Mouse (Mus musculus): Measurements from ENCODE around the gene Pidd1. TPM values are rescaled to one million over a fixed set of nuclear protein-coding genes. Genes with fewer than 3 reads are reported as not detected.

Pidd1 gene
- 14.9 and 15.0 TPM in 2 replicates for polyA plus RNA-seq (2016; fragmentation: Nextera tagmentation; extraction: Ambion mirVana)

DNA sequence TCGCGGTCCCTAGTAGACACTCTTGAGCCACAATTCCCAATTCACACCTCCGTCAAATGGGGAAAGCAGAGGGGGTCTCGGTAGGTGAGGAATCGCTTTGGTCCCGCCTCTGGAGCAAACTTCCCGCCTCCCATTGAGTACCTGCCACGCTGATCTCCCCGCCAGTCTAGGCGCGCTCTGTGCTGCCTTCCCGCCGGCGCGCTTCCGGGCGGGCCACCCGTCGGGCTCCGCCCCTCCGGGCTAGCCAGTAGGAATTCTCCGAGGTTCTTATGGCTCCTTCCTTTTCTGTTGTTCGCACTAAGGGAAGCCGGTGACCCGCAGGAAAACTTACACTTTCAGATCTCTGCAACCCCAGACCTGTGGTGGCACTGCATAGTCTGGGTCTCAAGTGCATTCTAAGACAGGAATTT lies at the start of gene Pidd1:
Gene Pidd1 (minus strand): TSS at position 198 of the 410 bp plus-strand sequence.
- Histone ChIP-seq H3K9ac (peak within 1 kb of the TSS; percentile 53), H3K4me3 (peak within 1 kb of the TSS; percentile 38), H3K36me3 (peaks cover 36% of the 10 kb centered on the region), H3K4me2 (replicated peaks) (peak within 1 kb of the TSS; percentile 57), H3K27me3 (no peaks in the 10 kb centered on the region), H3K4me1 (peaks cover 27% of the 10 kb centered on the region), H3K27ac (peak within 1 kb of the TSS; percentile 38), H3K9me3 (no peaks in the 10 kb centered on the region)
- 0 out of 2 replicates have a peak, but pooled peaks have one; percentile 37 for ATAC-seq (ENCODE audit: insufficient number of reproducible peaks, insufficient read depth, low FRiP score, low TSS enrichment)
- under 1% methylated on average over 25 of the region's 25 CpGs for WGBS

DNA sequence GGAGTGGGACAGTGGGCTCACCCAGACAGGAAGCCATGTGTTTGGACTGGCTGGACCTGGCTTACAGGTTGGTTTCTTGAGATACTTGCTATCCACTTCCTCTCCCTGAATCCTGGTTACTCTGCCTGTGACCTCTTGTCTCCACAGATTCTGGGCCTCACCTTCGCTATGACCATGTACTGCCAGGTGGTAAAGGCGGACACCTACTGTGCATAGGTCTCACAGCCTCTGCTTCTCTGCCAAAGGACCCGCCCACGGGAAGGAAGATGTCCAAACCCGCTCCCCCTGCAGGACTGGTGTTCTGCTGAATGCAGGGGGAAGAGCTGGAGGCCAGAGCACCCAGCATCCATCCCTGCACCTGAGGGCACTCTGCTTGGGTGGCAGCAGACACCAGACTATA lies 48.9 kb upstream of the Pidd1 start:
- no peaks in the 10 kb centered on the region for H3K27me3 ChIP-seq
- H3K9me3 ChIP-seq, result no peaks in the 10 kb centered on the region
- ATAC-seq (ENCODE audit: insufficient number of reproducible peaks, insufficient read depth, low FRiP score, low TSS enrichment), result no peak
- no peak overlapping the region for H3K4me2 ChIP-seq (replicated peaks)
- no peak overlapping the region for H3K27ac ChIP-seq
- 88% methylated on average over 5 of the region's 5 CpGs for WGBS
- no peak overlapping the region for H3K4me3 ChIP-seq
- no peak overlapping the region for H3K9ac ChIP-seq
- peaks cover 36% of the 10 kb centered on the region for H3K36me3 ChIP-seq
- H3K4me1 ChIP-seq, result no peaks in the 10 kb centered on the region

DNA sequence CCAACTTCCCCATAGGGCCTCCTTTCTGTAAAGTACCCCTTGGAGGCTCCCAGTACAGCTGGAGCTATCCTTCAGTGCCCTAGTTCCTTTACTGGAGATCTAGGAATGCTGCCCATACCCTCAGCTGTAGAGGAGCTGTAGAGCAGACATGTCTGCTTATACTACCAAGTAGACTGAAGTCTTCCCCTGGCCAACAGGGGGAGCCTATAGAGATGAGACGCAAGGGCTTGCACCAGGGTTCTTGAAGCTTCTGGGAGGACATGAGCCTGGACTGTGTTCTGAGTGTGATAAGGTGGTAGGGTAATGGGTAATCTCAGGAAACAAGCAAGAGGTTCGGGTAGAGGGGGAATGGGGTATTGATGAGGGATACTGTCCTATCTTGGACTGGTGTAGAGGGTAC lies 47.3 kb upstream of the Pidd1 start:
- no peak overlapping the region for H3K27ac ChIP-seq
- H3K4me1 ChIP-seq, result no peaks in the 10 kb centered on the region
- WGBS, result 81% methylated on average over 2 of the region's 2 CpGs
- H3K9me3 ChIP-seq, result no peaks in the 10 kb centered on the region
- H3K9ac ChIP-seq, result no peak overlapping the region
- H3K27me3 ChIP-seq, result no peaks in the 10 kb centered on the region
- no peak overlapping the region for H3K4me2 ChIP-seq (replicated peaks)
- H3K36me3 ChIP-seq, result peaks cover 30% of the 10 kb centered on the region
- no peak overlapping the region for H3K4me3 ChIP-seq
- no peak for ATAC-seq (ENCODE audit: insufficient number of reproducible peaks, insufficient read depth, low FRiP score, low TSS enrichment)

DNA sequence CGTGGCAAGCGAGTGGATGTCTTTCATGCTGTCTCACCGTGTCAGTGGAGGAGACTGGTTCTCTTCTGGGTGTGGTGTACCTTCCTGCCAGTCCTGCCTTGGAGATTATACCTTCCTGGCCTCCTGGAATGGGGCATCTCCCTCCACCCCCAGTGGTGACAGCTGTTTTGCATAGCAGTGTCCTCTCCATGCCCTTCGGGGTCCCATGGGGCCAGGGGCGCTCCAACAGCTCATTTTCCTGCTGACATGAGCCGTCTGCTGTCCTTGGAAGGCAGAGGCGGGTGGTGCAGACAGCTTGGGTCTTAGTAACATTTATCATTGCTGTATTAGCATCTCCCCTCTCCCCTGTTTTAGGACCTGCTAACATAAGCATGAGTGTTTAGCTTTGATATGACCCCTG lies 43.3 kb upstream of the Pidd1 start:
- Histone ChIP-seq H3K4me1 (peaks cover 11% of the 10 kb centered on the region), H3K4me3 (no peak overlapping the region), H3K4me2 (replicated peaks) (no peak overlapping the region), H3K9me3 (no peaks in the 10 kb centered on the region), H3K9ac (no peak overlapping the region), H3K27me3 (peaks cover 17% of the 10 kb centered on the region), H3K36me3 (peaks cover 8% of the 10 kb centered on the region), H3K27ac (no peak overlapping the region)
- WGBS, result 75% methylated on average over 7 of the region's 7 CpGs
- no peak for ATAC-seq (ENCODE audit: insufficient number of reproducible peaks, insufficient read depth, low FRiP score, low TSS enrichment)

DNA sequence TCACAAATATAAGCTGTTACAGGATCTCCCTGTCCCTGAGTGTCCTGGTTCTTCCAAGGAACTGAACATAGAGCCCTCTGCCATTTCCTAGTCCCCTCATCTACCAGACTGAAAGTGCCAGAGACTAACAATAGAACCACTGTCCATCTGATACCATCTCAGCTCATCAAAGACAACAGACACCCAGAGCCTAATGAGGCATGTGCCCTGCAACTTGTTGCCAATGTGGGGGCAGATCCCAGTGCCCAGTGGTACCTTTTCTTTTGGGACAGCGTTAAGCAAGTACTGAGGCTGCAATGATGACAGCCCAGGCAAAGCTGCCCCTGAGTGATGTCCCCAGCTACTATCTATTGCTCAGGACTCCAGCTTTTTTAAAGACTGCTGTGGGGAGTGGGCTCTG lies 42.4 kb upstream of the Pidd1 start:
- Histone ChIP-seq H3K4me1 (peaks cover 20% of the 10 kb centered on the region), H3K27ac (no peak overlapping the region), H3K4me3 (no peak overlapping the region), H3K9ac (no peak overlapping the region), H3K36me3 (no peaks in the 10 kb centered on the region), H3K4me2 (replicated peaks) (no peak overlapping the region), H3K9me3 (no peaks in the 10 kb centered on the region), H3K27me3 (peaks cover 23% of the 10 kb centered on the region)
- no peak for ATAC-seq (ENCODE audit: insufficient number of reproducible peaks, insufficient read depth, low FRiP score, low TSS enrichment)
- 92% methylated on average over 1 of the region's 1 CpGs for WGBS

DNA sequence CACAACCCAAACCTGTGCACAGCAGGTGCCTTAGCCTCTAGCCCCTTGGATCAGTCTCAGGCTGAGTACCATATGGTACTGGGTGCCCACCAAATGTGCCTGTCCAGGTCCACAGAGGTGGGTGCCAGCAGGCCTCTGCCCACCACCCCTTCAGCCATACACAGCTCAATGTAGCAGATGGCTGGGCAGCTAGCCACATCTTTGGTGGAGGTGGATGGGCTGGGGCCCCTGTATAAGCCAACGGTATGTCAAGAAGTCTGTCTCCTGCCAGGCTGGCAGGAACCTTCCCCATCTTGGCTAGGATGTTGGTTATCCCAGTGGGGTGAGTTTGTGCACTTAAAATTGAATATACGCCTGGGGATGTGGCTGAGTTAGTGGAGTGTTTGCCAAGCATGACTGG lies 41.8 kb upstream of the Pidd1 start:
- Histone ChIP-seq H3K4me3 (no peak overlapping the region), H3K9ac (no peak overlapping the region), H3K9me3 (no peaks in the 10 kb centered on the region), H3K27me3 (peaks cover 26% of the 10 kb centered on the region), H3K4me2 (replicated peaks) (no peak overlapping the region), H3K36me3 (no peaks in the 10 kb centered on the region), H3K27ac (no peak overlapping the region), H3K4me1 (peaks cover 27% of the 10 kb centered on the region)
- 88% methylated on average over 2 of the region's 2 CpGs for WGBS
- no peak for ATAC-seq (ENCODE audit: insufficient number of reproducible peaks, insufficient read depth, low FRiP score, low TSS enrichment)

DNA sequence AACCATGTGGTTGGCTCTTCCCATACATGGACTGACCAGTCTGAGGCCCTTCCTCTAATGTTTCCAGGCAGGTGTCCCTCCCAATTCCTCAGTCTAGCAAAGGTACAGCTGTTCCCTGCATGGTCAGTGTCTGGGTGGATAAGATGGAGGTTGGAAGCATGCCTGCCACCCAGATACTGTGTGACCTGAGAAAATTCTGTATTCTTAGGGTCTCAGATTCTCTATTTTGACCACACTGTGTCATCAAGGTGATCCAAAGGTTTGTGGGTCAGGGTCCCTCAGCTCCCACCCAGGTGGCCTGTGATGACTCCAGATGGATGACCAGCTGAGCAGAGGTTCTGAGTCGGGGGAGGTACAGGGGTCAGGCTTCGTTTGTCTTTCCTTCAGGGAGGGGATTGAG lies 41.4 kb upstream of the Pidd1 start:
- 73% methylated on average over 2 of the region's 2 CpGs for WGBS
- ATAC-seq (ENCODE audit: insufficient number of reproducible peaks, insufficient read depth, low FRiP score, low TSS enrichment), result no peak
- Histone ChIP-seq H3K9me3 (no peaks in the 10 kb centered on the region), H3K4me1 (peaks cover 27% of the 10 kb centered on the region), H3K36me3 (no peaks in the 10 kb centered on the region), H3K4me2 (replicated peaks) (no peak overlapping the region), H3K9ac (no peak overlapping the region), H3K27ac (no peak overlapping the region), H3K4me3 (no peak overlapping the region), H3K27me3 (peaks cover 26% of the 10 kb centered on the region)

DNA sequence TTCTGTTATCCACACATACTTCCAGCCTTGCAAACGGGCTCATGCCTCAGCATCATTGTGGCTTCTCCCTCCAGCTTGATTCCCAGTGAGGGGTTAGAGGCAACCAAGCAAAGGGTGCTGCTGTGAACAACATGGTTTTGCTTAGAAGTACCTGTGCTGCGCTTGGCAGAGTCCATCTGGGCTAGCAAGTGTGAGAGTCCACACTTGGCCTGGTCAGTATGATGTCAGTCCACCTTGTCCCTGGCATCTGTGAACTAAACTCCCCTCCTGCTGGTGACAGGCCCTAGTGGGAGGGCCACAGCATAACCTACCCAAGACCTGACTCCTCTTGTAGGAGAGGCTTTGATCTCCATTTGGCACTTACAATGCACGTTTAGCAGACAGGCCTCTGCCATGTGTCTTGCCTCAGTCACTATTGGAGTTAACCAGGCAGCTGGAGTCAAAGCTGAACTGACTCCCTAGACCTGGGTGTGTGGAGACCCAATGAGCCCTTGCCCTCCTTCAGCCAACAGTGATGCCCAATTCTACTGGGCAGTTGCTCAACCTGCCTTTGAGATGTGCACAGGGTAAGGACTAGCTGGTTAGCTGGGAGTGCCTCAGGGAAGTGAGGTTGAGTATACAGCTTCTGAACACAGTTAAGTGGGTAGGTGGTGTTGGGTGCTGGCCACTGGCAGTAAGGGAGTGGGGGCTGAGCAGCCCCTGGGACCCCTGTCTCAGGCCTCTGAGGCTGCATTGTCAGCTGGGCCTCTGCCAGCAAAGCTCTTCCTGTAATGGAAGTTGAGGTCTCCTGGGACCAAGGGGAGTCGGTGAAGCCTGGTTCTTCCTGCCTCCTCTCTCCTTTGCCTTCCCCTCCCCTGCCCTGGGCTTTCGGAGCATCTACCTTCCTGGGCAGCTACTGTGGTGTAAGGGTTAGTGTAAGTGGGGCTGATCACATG lies 40.6 kb upstream of the Pidd1 start:
- peaks cover 27% of the 10 kb centered on the region for H3K4me1 ChIP-seq
- no peak overlapping the region for H3K9ac ChIP-seq
- WGBS, result 70% methylated on average over 5 of the region's 5 CpGs
- ATAC-seq (ENCODE audit: insufficient number of reproducible peaks, insufficient read depth, low FRiP score, low TSS enrichment), result no peak
- H3K36me3 ChIP-seq, result no peaks in the 10 kb centered on the region
- H3K4me3 ChIP-seq, result no peak overlapping the region
- no peak overlapping the region for H3K4me2 ChIP-seq (replicated peaks)
- H3K27me3 ChIP-seq, result peaks cover 26% of the 10 kb centered on the region
- no peak overlapping the region for H3K27ac ChIP-seq
- H3K9me3 ChIP-seq, result no peaks in the 10 kb centered on the region

DNA sequence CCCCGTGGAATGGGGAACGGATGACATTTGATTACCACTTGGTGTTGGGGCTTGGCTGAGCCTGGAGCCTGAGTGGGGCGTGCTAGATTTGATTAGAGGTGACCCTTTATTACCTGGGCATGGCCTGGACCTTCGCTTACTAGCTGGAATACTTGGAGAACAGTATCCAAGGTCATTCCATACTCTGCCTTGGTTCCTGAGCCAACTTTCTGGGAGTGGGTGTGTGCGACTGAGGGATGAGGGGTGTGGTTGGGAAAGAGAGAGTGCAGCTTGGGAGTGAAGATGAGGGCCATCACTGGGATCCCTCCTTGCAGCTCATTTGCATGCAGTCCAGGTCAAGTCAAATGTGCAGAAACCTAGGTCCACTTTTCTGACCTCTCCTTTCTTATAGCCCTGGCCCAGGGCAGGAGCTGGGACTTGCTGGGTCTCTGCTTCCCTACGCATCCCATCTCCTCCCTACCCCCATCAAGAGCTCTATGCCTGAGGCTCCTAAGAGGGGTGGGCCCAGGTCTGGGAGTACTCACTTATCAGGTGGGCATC lies 39.4 kb upstream of the Pidd1 start:
- ATAC-seq (ENCODE audit: insufficient number of reproducible peaks, insufficient read depth, low FRiP score, low TSS enrichment), result no peak
- 79% methylated on average over 6 of the region's 6 CpGs for WGBS
- Histone ChIP-seq H3K36me3 (no peaks in the 10 kb centered on the region), H3K4me3 (no peak overlapping the region), H3K9me3 (no peaks in the 10 kb centered on the region), H3K4me1 (peaks cover 30% of the 10 kb centered on the region), H3K9ac (no peak overlapping the region), H3K27ac (no peak overlapping the region), H3K4me2 (replicated peaks) (peak overlapping the region; percentile 98), H3K27me3 (peaks cover 26% of the 10 kb centered on the region)

DNA sequence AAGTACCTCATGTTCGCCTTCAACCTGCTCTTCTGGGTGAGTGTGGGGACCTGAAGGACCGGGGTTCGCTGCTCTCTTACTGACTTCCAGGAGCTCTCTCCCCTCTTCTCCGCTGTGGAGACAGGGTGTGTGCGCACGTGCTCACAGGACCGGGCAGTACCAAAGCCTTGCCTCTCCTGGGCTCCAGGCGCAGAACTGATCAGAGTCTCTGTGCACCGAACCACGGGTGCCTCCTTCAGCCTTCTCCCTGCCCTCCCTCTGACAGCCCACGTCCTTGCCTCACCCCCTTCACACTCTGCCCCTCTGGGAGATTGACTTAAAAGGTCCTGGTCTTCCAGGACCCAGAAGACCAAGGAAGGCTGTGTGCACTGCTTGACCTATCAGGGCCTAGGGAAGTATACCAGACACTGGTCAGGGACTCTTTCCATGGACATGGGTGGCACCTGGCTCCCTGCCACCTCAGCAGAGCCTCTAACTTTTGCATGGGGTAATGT lies 38.8 kb upstream of the Pidd1 start:
- WGBS, result 10% methylated on average over 11 of the region's 11 CpGs
- H3K9me3 ChIP-seq, result no peaks in the 10 kb centered on the region
- H3K4me3 ChIP-seq, result peak overlapping the region; percentile 56
- H3K27ac ChIP-seq, result no peak overlapping the region
- peak overlapping the region; percentile 98 for H3K4me2 ChIP-seq (replicated peaks)
- peak overlapping the region; percentile 53 for H3K9ac ChIP-seq
- H3K36me3 ChIP-seq, result no peaks in the 10 kb centered on the region
- no peak for ATAC-seq (ENCODE audit: insufficient number of reproducible peaks, insufficient read depth, low FRiP score, low TSS enrichment)
- H3K4me1 ChIP-seq, result peaks cover 36% of the 10 kb centered on the region
- H3K27me3 ChIP-seq, result peaks cover 26% of the 10 kb centered on the region

DNA sequence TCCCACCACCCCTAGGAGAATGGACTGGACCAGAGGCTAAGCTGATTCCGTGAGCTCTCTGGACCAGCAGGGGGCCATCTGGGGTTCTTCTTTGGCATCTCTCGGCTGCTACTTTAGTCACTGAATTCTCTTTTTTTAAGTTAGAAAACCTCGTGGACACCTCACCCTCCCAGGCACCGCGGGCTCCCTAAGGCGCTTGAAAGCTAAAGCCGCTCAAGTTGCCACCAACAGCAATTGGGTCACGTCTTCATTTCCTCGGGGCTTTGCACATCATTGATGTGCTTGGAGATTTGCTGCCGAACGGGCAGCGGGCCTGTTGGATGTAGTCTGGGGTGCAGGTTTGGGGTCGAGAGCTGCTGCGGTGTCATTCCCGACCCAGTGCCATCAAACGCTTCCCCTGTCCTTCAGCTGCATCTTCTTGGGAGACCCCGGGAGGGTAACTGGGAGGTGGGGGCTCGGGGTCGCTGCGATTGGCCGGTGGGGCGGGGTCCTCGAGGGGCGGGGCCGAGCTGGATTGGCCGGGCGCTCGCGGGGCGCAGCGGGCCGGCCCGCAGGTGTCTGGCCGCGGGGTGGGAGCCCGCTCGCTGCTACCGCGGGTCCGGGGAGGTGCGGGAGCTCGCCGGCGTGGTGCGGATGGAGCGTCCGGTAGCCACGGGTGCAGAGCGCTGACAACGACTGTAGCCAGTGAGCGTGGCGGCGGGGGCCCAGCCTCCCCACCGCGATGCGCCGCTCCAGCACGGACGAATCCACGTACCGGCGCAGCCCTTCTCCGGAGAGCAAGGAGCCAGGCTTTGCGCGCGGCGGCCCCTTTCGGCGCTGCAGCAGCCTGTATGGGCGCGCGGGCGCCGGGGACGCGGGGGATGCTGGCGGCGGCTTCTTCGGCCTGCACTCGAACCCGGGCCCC lies 37.9 kb upstream of the Pidd1 start:
- H3K4me1 ChIP-seq, result peaks cover 45% of the 10 kb centered on the region
- ATAC-seq (ENCODE audit: insufficient number of reproducible peaks, insufficient read depth, low FRiP score, low TSS enrichment), result no peak; the same call in 1 of the 2 replicates
- H3K27me3 ChIP-seq, result peaks cover 26% of the 10 kb centered on the region
- peak overlapping the region; percentile 56 for H3K4me3 ChIP-seq
- no peaks in the 10 kb centered on the region for H3K9me3 ChIP-seq
- peak overlapping the region; percentile 98 for H3K4me2 ChIP-seq (replicated peaks)
- no peak overlapping the region for H3K27ac ChIP-seq
- H3K36me3 ChIP-seq, result no peaks in the 10 kb centered on the region
- under 1% methylated on average over 80 of the region's 81 CpGs for WGBS
- peak overlapping the region; percentile 53 for H3K9ac ChIP-seq
